Mouse (Mus musculus): ENCODE data around the gene Nub1.

The Nub1 gene

GRCm38 (mm10) chr5:24696704-24697103 is 11.4 kb downstream of the Nub1 start:
- no peak for DNase-seq (ENCODE audit: low read depth, low spot score)

GRCm38 (mm10) chr5:24701271-24701670 is 15.9 kb downstream of the Nub1 start:
- DNase-seq (ENCODE audit: low read depth, low spot score), result no peak

GRCm38 (mm10) chr5:24704615-24705014 is 19.3 kb downstream of the Nub1 start:
- no peak for DNase-seq (ENCODE audit: low read depth, low spot score)

GRCm38 (mm10) chr5:24709962-24710361 is 24.6 kb downstream of the Nub1 start:
- DNase-seq (ENCODE audit: low read depth, low spot score), result no peak

GRCm38 (mm10) chr5:24711615-24712014 is 26.3 kb downstream of the Nub1 start:
- no peak for DNase-seq (ENCODE audit: low read depth, low spot score)

- no peak for DNase-seq (ENCODE audit: low read depth, low spot score)
Measured at GRCm38 (mm10) chr5:24713199-24713598, 27.9 kb downstream of the Nub1 start.

GRCm38 (mm10) chr5:24713987-24714386 is 28.7 kb downstream of the Nub1 start:
- no peak for DNase-seq (ENCODE audit: low read depth, low spot score)

GRCm38 (mm10) chr5:24718076-24718475 is 32.7 kb downstream of the Nub1 start:
- DNase-seq (ENCODE audit: low read depth, low spot score), result no peak

- no peak for DNase-seq (ENCODE audit: low read depth, low spot score)
Measured at GRCm38 (mm10) chr5:24719852-24720251, 34.5 kb downstream of the Nub1 start.

GRCm38 (mm10) chr5:24723527-24724269 is 38.4 kb downstream of the Nub1 start:
- no peak for DNase-seq (ENCODE audit: low read depth, low spot score)

GRCm38 (mm10) chr5:24724270-24724634 is 38.9 kb downstream of the Nub1 start:
- DNase-seq (ENCODE audit: low read depth, low spot score), result no peak

- DNase-seq (ENCODE audit: low read depth, low spot score), result no peak
Measured at GRCm38 (mm10) chr5:24724805-24725204, 39.5 kb downstream of the Nub1 start.

GRCm38 (mm10) chr5:24725897-24726296 is 40.6 kb downstream of the Nub1 start:
- DNase-seq (ENCODE audit: low read depth, low spot score), result no peak

- DNase-seq (ENCODE audit: low read depth, low spot score), result no peak
Measured at GRCm38 (mm10) chr5:24726901-24727836, 41.8 kb downstream of the Nub1 start.

GRCm38 (mm10) chr5:24729797-24730487 is 44.6 kb downstream of the Nub1 start:
- DNase-seq (ENCODE audit: low read depth, low spot score), result no peak

- DNase-seq (ENCODE audit: low read depth, low spot score), result no peak
Measured at GRCm38 (mm10) chr5:24730488-24730871, 45.1 kb downstream of the Nub1 start, which contains the start of gene Wdr86. Gene Wdr86, minus strand, starts transcription at chr5:24730727.

- DNase-seq (ENCODE audit: low read depth, low spot score), result no peak
Measured at GRCm38 (mm10) chr5:24730986-24731385, 45.7 kb downstream of the Nub1 start.

GRCm38 (mm10) chr5:24733134-24733533 is 47.8 kb downstream of the Nub1 start:
- no peak for DNase-seq (ENCODE audit: low read depth, low spot score)

- no peak for DNase-seq (ENCODE audit: low read depth, low spot score)
Measured at GRCm38 (mm10) chr5:24733771-24734426, 48.6 kb downstream of the Nub1 start.

- no peak for DNase-seq (ENCODE audit: low read depth, low spot score)
Measured at GRCm38 (mm10) chr5:24737595-24737994, 52.3 kb downstream of the Nub1 start.

- no peak for DNase-seq (ENCODE audit: low read depth, low spot score)
Measured at GRCm38 (mm10) chr5:24738517-24738916, 53.2 kb downstream of the Nub1 start.
